Mouse (Mus musculus) G1E-ER4 (cell line): ENCODE data around the gene Tfb2m. TPM values are rescaled to one million over a fixed set of nuclear protein-coding genes. Genes with fewer than 3 reads are reported as not detected.

ENCODE experiments used
- GATA1 ChIP-seq: IDR thresholded peaks from one replicate; pipeline ENCODE4 v1.8.0; 2012; ENCODE audit warnings: low read length, inconsistent platforms
- polyA plus RNA-seq: library from polyadenylated mRNA; stranded (reverse); fragments of >175 nt; gene quantifications from 2 replicates; pipeline ENCODE4 v1.2.3, GENCODE M21; 2012

Tfb2m gene
- polyA plus RNA-seq, 1 experiment: 8.3 TPM

DNA sequence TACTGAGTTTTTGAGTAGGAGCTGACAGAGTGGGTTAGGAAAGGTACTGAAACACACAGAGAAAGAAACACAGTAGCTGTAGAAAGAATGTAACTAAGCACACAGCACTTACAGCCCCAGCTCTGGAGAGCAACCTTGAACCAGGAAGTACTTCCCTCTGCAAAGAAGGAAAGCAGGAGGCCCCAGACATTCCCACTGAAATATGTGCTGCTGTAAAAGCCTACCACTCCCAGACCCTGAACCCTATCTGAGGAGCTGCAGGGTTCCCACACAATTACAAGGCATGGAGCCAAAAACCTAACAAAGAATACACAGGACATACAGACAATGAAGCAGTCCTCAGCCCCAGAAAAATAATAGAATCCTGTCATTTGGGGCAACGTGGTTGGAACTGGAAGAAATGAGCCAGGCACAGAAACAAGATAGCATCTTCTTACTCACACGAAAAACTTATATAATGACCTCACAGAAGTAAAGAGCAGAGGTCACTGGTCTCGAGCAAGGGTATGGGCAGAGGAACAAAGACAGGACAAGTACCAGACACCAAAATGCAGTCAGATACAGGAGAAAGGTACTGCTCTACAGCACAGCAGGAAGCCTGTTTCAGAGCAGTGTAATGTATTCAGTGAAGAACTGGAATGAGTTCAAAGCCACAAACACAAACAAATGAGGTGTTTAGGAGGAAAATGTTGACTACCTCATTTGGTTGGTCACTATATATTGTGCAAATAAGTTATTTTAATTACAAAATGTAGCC lies 60.1 kb downstream of the Tfb2m start:
- TF ChIP-seq GATA1: no peak

DNA sequence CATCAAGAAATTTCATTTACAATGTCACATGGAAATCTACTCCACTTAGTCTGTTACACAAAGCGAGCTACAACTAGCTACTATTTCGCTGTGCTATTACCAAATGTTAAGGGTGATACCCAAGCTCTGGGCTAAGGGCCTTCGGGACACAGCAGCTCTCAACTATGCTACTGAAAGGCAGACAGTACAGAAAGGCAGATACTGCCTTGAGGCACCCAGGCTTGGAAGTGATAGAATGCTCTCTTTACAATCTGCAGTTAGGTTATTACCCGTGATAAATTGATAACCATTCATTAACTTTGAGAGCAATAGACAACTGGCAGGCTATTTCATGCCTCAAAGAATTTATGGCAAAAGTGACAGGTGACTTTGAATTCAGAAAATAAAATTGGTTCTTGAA lies 65.2 kb downstream of the Tfb2m start:
- TF ChIP-seq GATA1: no peak

Other genes starting within 250 kb of the Tfb2m start
- 2.8 and 4.1 TPM in 2 replicates for gene Smyd3, start 28.2 kb downstream of the Tfb2m start, polyA plus RNA-seq
- gene Cnst, start 103 bp upstream of the Tfb2m start, polyA plus RNA-seq: 15.5 and 17.2 TPM in 2 replicates
- gene Sccpdh, start 121.9 kb upstream of the Tfb2m start, polyA plus RNA-seq: 7.0 and 9.1 TPM in 2 replicates
- gene Kif28, start 199.0 kb upstream of the Tfb2m start, polyA plus RNA-seq: not detected in 2 replicates